Mouse (Mus musculus) right cerebral cortex, adult 2 months (tissue): ENCODE measurements around the gene Basp1.

Source experiments
- DNase-seq, 2 experiments: peaks; one replicate each; pipeline ENCODE4 v3.0.0; 2021 to 2022; ENCODE audit warnings: low spot score in 2 of 2

The Basp1 gene

DNA sequence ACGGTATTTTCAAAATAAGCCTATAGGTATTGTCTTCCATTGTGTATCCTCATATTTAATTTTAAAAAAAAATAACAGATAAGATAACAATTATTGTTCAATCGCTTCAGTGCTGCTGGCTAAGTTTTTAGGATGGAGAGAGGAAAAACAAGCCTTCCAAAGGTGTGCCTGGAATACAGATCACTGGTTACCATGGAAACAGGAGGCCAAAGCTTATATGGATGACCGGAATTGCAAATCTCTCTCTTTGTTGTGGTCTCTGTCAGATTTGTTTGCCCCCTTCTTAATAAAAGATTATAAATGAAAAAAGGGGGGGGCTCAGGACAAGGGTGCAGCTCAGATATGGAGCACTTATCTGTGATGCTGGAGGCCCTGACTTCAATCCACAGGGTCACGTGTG, 2.4 kb upstream of the Basp1 start:
- DNase-seq = no peak

DNA sequence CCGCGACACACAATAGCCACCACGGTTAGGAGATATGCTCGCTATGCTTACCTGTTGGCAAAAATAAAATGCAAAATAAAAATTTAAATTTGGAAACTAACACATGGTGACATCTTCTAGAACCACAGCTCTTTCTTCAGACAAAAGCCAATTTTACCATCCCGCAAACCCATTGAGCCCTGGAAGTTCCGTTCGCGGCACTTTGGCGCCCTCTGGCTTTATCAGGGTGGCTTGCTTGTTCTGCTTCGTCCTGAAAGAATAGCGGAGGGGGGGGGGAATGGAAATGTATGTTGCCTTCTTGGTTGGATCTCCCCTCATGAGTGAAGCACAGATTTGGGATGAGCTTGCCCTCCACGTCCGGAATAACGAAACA, 1.2 kb upstream of the Basp1 start:
- peak; percentile 94 to 97 for DNase-seq

DNA sequence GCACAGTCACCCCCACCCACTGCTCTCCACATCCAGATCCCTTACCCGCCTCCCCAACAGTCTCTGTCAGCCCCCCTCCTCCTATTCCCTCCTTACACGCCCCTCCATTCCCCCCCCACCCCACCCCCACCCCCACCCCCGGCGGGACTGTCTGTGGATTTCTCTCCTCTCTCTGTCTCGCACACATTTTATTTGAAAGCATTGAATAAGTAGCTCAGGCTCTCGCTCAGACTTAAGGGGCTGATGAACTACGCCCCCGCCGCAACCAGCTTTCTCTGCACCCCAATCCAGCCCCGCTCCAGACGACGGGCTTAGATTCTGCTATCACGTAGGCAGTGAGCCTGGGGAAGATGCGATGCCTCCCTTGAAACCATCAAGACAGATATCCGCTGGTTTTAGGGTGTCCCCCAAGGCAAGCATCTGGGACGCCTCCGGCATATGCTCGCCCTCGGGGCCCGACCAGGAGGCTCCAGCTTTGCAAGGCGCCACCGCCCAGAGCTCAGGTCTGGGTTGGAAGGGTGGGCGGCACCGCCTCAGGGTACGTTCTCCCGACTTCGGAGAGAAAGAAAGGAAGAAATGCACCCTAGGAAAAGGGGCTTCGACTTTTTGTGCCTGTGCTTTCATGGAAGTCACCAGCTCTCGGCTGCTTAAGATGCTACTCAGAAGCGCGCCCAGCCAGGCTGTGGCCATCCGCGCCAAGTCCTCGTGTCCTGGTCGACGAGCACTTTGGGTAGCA, 615 bp upstream of the Basp1 start:
- peak; percentile 69 to 84 for DNase-seq

DNA sequence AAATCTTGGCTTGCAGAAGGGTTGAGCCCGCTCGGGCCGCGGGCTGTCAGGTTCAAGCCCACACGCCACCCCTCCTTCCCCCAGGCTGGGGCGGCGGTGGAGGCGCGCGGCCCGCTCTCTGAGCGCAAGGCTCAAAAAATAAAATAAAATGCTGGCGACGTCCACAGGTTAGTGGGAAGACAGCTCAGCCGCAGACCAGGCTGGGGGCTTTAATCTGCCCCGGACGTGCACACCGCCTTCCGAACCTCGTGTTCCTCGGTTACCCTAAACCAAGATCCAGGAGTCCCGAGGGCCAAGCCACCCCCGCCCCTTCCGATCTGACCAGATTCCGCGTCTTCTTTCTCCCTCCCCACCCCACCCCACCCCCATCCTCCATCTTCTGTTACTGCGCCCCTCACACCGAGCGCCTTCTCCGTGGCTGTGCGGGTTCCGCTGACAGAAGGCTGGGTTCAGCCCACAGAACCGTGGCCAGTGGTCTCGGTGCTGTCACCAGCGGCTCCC, 753 bp downstream of the Basp1 start:
- peak; percentile 32 to 56 for DNase-seq

DNA sequence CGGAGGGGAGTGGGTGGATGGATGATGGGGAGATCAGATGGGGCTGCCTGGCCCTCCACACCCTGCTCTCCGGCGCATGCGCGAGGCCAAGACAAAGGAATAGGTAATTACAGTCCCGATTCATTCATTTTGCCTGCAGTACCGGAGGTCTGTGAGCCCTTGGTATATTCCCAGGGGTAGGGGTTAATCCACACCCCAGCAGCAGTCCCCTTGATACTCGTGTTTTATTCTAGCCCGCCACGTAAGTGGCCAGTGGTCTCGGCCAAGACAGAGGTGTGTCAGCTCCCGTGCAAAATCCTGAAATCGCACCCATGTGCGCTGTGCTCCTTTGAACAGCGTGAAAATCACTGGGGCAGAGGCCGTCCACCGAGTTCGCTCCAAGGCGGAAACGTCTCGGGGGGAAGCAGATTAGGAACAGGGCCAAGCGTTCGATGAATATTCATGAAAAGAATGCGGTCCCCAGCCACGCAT, 1.4 kb downstream of the Basp1 start:
- peak; percentile 77 to 78 for DNase-seq

DNA sequence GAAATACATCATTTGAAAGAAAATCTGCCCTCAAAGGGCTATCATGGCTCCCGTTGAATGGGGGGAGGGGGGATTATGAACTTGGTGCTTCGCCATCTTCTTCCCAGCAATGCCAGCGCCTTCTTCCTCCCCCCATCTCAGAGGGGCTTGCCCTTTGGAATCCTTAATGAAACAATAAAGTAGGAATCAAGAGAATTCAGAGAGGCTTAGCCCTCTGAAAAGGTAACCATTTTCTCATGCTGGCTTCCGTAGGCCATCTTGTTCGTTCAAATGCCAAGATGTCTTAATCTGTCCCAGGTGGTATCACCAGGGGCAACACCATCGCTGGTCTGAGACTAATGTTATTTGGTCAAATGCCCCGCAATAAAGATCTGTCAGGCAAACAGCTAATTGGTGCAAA, 2.1 kb downstream of the Basp1 start:
- DNase-seq = no peak

DNA sequence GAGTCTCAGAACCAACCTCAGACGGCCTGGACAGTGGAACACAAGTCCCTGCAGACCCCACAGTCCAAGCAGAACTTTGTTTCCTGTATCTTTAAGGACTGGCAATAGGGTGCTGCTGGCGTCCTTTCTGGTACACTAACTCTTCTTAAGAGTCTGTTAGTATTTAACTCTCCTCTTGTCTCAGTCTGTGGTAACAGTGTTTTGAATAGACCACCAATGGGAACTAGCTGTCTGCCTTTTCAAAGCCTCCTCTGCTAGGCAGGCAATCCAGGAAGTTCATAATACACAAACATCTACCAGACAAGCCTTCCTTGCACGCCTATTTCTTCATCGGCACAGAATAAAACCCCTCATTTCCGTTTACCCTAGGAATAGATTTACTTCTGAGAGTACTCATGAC, 7.6 kb downstream of the Basp1 start:
- no peak for DNase-seq

DNA sequence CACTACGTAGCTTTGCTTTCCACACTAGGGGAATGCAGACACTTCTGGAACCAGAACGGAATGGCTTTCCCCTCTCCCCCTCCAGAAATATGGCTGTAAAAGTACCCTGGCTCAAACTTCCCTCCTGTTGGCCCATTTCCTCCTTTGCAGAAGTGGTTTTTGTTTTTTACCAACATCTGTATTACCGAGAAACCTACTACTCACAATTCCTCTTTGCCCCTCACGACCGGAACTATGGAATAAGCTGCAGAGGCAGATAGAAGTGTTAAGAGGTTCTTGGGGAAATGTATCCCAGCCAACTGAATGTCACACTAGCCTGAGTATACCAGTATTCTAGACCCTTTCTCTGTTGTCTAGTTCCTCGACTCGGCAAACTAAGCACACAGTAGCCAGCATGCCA, 9.7 kb downstream of the Basp1 start:
- DNase-seq = no peak

DNA sequence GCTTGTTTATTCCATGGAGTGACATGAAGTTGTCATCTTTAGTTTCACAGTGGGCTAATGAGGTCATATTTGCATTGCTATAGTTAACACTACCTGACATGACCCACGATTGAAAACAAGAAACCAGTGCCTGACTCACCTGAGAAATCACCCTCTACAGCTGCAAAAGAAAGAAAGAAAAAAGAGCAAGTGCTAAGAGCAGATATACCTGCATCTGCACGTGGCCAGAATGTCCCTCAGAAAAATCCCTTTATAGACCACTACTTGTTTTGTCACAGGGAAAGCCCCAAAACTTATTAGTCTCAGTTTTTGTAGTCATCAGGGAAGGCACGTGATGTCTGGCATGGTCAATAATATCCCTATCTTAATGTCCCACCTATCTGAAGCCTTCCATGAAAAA, 11.6 kb downstream of the Basp1 start:
- no peak for DNase-seq

DNA sequence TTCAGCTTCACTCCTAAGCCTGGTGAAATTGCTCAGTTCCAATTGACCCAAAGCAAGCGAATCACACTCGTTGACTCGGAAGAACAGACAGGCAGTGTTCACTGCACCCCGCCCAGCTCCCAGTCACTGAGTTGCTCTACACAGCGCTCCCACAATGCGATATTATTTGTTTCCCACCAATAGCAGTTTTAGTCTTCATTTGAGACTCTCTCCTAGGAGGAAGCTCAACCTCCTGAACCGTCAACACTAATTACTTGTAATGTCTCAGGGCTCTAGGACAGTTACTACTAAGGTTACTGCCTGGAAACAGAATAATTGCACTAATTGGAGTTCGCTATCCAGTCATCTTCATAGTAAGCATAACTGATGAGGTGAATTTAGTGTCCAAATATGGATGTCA, 13.3 kb downstream of the Basp1 start:
- no peak for DNase-seq

DNA sequence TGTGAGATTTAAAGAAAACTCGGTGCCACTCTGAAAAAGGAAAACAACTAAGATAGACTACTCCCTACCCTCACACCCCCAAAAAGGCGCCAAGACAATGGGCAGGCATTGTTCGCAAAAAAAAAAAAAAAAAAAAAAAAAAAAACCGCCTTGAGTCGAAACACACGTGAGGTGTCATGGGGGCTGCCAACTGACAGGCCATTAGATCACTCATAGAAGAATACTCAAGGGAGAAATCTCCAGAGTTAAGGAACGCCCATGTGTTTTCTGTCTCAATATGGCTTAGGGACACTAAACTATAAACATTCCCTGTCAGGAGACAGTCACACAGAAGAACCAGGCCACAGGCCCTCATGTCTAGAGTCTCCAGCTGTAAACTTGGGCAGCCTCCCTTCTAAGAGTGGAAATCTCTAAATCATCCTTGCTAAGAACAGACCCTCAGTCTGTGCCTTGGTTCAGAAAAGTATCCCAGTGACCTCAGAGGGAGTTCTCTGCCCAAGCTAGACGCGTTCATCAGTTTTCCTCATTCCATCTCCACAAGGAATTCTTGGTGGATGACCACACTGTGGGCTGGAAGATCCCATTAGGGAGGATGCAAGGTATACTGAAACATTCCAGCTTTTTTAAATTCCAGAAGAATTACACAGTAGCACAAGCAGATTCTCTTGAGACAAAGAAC, 17.5 kb downstream of the Basp1 start:
- DNase-seq = no peak

DNA sequence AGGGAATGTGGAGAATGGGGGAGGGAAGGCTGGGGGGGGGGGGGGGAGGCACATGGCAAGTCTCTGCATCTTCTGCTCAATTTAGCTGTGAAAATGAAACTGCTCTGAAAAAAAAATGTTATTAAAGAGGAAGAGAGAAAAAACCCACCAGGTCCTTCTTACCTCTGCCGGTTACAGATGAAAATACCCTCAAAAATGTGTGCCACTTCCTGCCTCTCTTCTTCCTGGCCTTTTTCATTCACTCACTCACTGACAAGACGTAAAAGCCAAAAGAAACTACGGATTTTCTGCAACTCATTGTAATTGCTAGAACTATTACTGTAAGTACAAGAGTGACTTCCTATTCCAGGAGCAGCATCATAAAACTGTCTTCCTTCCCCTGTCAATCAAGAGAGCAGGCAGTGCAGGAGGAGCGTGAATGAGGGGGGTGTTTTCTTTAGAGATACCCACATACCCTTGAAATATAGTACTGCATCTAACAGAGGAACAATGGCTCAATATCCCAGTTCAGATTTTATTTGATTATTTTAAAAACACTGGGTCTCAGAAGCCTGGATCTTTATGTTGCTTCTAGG, 21.0 kb downstream of the Basp1 start:
- DNase-seq = no peak

DNA sequence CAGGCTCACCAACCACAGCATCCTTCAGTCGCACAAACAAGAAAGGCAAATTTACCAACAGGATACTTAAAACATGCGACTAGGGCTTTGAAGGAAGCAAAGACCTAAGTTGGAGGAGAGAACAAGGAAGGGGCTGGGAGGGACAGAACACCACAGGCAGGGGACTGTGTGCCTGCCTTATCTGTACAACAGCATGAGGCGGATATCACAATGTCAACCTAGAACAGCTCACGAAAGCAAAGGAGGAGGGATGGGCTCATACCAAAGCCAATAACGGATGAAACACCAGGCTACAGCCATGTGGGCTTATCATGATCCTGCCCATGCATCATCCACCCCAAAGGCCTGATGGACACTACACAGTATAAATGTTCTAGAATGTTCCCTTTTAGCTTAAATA, 22.4 kb downstream of the Basp1 start:
- DNase-seq = no peak

DNA sequence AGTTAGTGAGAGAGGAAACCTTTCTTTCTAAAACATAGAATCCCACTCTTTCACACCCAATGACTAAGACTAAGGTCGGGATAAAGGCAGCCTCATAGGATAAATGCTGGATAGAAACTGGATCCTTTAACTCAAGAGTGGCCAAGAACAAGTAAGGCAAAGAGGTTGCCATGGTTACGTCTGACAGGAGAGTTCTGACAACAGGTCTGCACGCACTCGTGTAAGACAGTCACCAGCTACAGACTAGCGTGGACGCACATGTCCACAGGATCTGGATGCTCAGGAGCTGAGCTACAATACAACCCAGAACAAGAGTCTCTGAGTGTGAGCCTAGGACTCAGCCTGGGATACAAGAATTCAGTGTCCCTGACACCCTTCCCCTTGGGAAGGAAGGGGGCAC, 26.0 kb downstream of the Basp1 start:
- DNase-seq = no peak

DNA sequence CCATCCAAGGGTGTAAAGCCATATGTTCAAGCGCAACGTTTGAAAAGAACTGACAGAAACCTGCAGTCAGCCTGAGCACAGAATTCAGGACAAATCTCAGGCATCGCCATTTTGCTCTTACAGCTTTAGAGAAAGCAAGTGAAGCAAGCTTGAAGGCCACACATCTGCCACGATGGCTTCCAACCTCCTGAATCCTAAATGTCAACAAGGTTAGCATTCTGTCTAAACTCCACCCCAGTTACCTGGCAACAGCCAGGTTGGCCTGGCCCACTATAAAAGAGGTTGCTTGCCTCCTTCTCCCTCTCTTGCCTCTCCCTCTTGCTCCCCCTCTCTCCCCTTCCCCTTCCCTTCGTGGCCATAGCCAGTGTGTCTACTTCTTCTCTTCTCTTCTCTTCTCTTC, 33.5 kb downstream of the Basp1 start:
- no peak for DNase-seq

DNA sequence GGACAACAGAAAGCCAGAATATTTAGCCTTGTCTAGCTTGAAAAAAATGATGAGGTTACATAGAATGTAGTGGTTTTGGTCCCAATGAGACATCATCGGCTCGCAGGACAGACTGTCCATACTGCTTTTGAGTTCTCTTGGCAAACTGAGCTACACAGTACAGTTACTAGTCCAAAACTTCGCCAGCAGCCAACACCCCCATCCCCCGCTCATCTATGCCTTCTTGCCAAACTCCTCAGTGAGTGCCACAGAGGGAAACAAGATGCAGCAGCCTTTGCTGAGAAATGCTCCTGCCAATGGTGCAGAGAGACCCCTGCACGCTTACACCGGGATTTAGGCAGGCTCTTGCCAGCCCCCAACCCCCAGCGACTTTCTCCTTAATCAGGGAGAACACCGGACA, 34.9 kb downstream of the Basp1 start:
- no peak for DNase-seq

DNA sequence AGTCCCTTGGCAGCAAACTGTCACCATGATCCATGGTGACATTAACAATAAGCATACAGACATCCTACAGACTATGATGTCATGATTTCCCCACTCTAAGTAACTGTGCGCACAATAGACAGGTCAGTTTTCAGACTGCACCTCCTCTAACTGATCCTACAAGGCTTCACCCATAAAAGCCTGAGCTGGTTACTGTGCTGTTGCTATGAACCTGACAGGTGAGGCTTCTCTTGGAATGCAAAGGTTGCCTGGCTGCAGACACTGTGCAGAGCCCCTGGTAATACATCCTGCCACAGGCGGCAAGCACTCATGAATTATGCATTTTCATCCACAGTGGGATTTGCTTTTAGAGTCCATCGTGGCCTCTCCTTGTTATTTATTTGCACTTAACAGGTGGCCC, 36.6 kb downstream of the Basp1 start:
- DNase-seq = no peak

DNA sequence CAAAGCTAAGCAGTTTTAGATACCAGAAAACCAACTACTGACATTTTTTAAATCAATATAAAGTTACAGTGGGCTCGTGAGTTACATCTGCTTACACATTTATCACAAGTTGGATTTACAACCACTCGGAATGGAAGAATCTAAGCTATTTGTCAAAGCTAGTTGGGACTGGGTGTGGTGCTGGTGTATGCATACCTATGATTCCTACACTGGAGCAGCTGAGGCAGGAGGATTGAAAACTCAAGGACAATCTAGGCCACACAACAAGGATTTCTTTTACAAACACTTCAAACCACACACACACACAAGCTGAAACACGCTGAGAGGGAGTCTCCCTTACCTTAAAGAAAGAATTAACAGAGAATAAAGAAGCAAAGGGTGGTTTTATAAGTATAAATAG, 40.1 kb downstream of the Basp1 start:
- DNase-seq = no peak

DNA sequence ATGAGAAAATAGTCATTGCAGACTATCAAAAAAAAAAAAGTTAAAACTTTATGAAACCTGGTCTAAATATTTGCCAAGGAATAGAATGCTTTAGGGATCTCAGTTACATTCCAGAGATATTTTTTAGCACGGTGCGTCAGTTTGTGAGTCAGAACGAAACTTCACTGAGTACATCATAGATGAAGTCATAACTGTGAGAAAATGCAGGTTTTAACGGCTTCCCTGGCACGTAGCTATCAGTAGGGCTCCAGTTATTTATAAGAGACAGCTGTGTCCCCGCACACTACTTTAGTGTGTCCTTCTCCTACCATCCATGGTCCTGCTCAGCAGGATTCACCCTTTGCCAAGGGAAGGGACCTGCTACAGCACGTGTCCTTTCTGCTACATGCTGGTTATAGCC, 44.0 kb downstream of the Basp1 start:
- DNase-seq = no peak

DNA sequence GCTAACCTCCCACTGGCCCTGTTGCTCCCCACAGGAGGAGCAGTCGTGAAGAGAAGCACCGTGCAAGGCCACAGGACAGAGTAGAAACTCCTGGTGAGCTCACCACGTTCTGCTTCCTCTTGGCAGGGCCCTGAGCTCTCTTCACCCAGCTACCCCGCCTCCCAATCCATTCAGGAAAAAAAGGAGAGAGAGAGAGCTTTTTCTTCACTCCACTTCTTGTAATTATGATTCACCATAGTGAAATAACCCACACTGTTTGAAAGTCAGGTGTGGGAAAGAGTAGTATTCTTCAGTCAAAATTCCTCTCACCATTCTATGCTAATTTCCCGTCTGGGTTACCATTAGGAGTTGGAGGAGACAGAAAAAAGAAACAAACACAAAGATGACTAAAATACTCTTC, 48.1 kb downstream of the Basp1 start:
- no peak for DNase-seq

DNA sequence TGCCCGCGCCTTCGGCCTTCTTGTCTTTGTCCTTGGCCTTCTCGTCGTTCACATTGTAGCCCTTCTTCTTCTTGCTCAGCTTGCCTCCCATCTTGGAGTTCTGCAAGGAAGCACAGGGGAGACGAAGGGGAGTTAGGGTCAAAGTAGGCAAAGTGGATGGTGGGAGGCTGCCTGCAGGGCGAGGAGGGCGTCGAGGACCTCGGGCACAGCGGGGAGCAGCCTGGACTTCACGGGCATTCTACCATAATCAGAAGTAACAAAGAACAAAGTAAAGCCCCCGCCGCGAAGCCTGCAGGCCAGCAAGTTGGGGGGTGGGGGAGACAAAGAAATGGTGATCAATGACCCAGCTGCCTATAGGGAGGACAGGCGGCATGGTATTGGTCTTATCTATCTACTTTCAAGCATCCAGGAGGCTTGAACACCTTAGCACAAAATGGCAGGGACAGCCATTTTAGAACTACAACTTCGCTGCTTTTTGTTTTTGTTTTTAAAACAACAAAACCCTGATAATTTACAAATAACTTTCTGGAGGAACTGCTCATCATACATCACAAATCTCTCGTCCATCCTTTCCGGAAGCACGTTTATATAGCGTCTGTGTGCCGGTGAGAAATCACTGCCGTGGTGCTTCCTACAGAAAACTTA, 48.6 kb downstream of the Basp1 start:
- no peak for DNase-seq

DNA sequence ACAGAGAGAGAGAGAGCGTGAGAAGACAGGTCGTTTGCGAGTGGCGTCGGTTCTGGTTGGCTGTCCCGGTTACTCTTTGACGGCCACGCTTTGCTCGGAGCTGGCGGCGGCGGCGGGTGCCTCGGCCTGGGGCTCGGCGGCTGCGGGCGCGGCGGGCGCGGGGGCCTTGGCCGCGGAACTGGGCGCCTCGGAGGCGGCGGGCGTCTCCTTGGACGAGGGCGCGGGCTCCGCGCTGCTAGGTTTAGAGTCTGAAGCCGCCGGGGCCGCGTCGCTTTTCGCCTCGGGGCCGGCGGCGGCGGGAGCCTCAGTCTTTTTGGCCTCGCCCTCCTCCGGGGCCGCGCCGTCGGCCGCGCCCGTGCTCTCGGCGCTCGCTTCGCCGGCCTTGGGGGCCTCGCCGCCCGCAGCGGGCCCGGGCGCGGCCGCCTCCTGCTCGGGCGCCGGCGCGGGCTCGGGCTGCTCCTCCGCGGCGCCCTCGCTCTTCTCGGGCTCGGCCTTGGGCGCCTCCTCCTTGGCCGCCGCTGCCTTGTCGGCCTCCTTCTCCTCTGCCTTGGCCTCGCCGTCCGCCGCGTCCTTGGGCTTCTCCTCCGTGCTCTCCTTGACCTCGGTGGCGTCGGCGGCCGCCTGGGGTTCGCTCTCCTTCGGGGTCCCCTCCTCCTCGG, 49.3 kb downstream of the Basp1 start:
- no peak for DNase-seq
